Mouse (Mus musculus): ENCODE results near the gene Zfp64. TPM values are rescaled to one million over a fixed set of nuclear protein-coding genes. Genes with fewer than 3 reads are reported as not detected.

Gene Zfp64
- polyA plus RNA-seq, 1 experiment from 2014 or later: 44.3 TPM

DNA sequence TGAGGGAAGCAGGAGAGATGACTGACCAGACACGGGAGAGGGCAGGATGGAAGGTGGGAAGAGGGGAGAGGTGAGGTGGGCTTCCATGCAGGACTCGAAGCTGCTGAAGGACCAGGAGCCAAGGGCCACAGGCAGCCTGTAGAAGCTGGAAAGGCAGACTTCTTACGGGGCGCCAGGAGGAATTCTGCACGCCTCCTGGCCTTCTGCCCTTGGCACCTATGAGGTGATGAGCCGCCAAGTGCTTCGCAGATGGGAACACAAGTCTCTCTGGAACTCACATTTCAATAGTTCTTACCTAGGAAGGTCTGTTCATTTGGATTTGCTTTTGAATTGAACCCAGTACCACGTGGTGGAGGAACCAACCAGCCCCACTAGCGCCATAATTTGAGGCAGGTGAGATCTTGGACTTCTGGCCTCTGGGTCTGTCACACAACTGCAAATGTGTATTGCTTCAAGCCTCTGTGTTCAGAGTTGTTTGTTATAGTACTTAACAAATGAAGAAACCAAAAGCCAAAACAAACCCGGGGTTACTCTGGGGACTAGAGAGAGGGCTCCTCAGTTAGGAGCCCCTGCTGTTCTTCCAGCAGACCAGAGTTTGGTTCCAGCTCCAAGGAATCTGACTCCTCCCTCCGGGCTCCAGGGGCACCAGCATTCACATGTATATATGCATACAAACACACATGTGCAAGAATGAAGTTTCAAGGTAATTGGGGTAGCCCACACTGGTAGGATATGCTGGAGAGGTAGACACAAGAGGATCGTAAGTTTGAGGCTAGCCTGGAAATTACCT lies 12.9 kb upstream of the Zfp64 start:
- no peak overlapping the region for H3K27ac ChIP-seq
- no peak overlapping the region for H3K4me3 ChIP-seq
- H3K9me3 ChIP-seq (replicated peaks): no peaks in the 10 kb centered on the region
- no peaks in the 10 kb centered on the region for H3K36me3 ChIP-seq
- no peaks in the 10 kb centered on the region for H3K27me3 ChIP-seq (ENCODE audit: low read depth, poor library complexity, severe bottlenecking)
- WGBS: 85% methylated on average over 12 of the region's 12 CpGs
- no peaks in the 10 kb centered on the region for H3K4me1 ChIP-seq
- no peak for DNase-seq (ENCODE audit: low spot score)

DNA sequence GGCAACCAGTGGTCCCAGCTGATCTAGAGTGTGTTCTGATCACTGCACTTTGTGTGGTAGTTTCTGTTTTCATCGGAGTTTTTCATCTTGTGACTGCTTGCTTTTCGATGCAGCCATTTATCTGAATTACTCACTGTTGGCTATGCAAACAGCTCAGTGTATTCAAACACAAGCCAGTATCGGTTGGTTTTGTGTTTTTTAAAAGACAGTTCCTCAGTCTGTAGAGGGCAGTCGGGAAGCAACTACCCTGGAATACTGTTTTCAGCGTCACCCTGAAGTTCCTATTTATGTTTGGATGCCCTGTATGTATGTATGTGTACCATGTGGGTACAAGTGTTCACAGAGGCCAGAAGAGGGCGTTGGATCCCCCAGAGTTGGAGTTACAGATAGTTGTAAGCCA lies 11.1 kb upstream of the Zfp64 start:
- 88% methylated on average over 6 of the region's 6 CpGs for WGBS
- no peak overlapping the region for H3K4me3 ChIP-seq
- no peaks in the 10 kb centered on the region for H3K9me3 ChIP-seq (replicated peaks)
- H3K27ac ChIP-seq: no peak overlapping the region
- DNase-seq (ENCODE audit: low spot score): no peak
- H3K4me1 ChIP-seq: no peaks in the 10 kb centered on the region
- H3K27me3 ChIP-seq (ENCODE audit: low read depth, poor library complexity, severe bottlenecking): no peaks in the 10 kb centered on the region
- no peaks in the 10 kb centered on the region for H3K36me3 ChIP-seq

DNA sequence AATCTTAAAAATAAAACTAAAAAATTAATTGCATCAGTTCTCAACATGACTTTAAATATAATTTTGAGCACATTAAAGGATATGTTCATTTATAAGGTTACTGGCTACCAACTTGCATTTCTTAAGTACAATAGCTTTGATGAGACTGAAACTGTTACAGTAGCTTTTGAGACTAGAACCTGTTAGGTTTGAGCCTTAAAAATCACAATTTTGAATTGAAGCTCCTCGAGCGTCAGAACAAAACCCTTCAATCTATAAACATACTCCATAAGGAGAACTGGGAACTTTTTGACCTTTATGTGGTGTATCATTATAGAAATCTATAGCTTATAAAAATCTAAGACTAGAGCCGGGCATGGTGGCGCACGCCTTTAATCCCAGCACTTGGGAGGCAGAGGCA lies 9.5 kb upstream of the Zfp64 start:
- no peaks in the 10 kb centered on the region for H3K27me3 ChIP-seq (ENCODE audit: low read depth, poor library complexity, severe bottlenecking)
- no peak overlapping the region for H3K27ac ChIP-seq
- no peak for DNase-seq (ENCODE audit: low spot score)
- no peaks in the 10 kb centered on the region for H3K9me3 ChIP-seq (replicated peaks)
- 94% methylated on average over 5 of the region's 5 CpGs for WGBS
- no peak overlapping the region for H3K4me3 ChIP-seq
- H3K4me1 ChIP-seq: no peaks in the 10 kb centered on the region
- H3K36me3 ChIP-seq: no peaks in the 10 kb centered on the region

DNA sequence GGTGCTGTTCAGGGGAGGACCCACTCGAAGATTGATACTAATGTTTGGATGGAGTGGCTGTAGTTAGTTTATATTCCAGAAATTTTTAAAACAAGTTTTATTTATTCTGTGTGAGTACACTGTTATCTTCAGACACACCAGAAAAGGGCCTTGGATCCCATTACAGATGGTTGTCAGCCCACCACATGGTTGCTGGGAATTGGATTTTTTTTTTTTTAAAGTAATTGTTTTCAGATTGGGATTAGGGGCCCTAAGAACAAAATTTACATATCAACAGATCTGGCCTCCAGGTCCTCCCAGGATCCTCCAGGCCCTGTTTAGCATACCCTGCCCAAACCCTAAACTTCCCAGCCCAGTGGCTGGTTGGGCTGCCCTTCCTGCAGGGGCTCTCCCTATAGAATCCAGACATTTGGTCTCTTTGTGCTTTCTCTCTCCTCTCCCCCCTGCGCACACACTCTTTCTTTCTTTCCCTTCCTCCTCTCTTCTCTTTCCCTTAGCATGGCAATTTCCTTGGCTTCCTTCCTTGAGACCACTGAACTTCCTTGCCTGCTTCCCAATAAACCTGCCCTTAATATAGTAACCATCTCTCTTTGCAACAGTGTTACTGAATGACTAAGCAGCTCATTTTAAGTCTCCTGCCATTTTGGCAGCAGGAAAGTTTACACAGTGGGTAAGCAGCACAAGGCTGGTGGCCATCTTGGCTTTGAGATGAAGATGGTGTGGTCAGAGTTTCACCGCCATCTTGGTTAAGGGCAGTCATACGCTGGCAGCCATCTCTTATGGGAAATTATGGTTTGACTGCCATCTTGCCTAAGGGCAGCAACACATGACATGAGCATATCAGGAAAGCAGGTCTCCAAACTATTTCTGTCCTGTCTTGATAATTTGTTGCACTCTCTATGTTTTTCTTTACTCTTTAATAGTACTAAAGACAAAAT lies 6.6 kb upstream of the Zfp64 start:
- Histone ChIP-seq H3K27ac (no peak overlapping the region), H3K4me1 (no peaks in the 10 kb centered on the region), H3K36me3 (no peaks in the 10 kb centered on the region), H3K9me3 (replicated peaks) (no peaks in the 10 kb centered on the region), H3K4me3 (no peak overlapping the region), H3K27me3 (ENCODE audit: low read depth, poor library complexity, severe bottlenecking) (no peaks in the 10 kb centered on the region)
- WGBS: 93% methylated on average over 4 of the region's 4 CpGs
- DNase-seq (ENCODE audit: low spot score): no peak

DNA sequence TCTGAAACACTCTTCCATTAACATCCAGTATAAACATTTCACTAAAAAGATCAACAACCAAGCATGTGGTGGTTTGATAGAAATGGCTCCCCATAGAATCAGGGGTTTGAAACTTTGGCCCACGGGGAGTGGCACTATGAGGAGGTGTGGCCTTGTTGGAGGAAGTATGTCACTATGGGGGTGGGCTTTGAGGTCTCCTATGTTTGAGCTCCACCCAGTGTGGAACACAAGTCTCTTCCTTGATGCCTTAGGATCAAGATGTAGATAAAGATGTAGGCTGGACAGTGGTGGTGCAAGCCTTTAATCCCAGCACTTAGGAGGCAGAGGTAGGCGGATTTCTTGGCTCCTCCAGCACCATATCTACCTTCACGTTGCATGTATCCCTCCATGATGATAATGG lies 5.4 kb upstream of the Zfp64 start:
- WGBS: 88% methylated on average over 3 of the region's 3 CpGs
- Histone ChIP-seq H3K27me3 (ENCODE audit: low read depth, poor library complexity, severe bottlenecking) (no peaks in the 10 kb centered on the region), H3K9me3 (replicated peaks) (no peaks in the 10 kb centered on the region), H3K27ac (no peak overlapping the region), H3K4me1 (peaks cover 7% of the 10 kb centered on the region), H3K36me3 (no peaks in the 10 kb centered on the region), H3K4me3 (no peak overlapping the region)
- no peak for DNase-seq (ENCODE audit: low spot score)

DNA sequence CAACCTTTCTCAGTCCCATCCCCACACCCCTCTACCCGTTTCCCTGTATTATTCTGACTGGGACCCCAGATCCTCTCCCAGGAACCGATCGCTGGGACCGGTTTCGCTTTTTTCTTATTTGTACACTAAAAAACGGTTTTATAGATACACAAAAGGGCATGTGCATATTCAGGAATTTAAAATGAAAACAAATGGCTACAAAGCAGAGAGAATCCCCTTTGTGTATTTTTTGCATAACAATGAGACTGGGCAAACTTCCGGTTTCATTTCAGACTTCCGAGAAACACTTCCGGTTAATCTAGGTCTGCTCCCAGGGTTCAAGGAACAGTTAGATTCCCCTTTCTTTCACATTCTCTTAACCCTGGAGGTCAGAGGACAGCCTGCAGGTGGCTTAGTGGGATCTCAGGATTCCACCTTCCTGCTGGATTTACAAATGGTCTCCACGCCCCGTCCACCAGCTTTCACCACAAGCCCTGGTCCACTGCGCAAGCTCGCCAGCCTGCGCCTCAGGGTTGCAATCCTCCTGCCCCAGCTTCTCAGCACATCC lies 4.0 kb upstream of the Zfp64 start:
- Histone ChIP-seq H3K27me3 (ENCODE audit: low read depth, poor library complexity, severe bottlenecking) (no peaks in the 10 kb centered on the region), H3K36me3 (no peaks in the 10 kb centered on the region), H3K4me1 (peaks cover 18% of the 10 kb centered on the region), H3K27ac (no peak overlapping the region), H3K4me3 (no peak overlapping the region), H3K9me3 (replicated peaks) (no peaks in the 10 kb centered on the region)
- no peak for DNase-seq (ENCODE audit: low spot score)
- 89% methylated on average over 14 of the region's 14 CpGs for WGBS

DNA sequence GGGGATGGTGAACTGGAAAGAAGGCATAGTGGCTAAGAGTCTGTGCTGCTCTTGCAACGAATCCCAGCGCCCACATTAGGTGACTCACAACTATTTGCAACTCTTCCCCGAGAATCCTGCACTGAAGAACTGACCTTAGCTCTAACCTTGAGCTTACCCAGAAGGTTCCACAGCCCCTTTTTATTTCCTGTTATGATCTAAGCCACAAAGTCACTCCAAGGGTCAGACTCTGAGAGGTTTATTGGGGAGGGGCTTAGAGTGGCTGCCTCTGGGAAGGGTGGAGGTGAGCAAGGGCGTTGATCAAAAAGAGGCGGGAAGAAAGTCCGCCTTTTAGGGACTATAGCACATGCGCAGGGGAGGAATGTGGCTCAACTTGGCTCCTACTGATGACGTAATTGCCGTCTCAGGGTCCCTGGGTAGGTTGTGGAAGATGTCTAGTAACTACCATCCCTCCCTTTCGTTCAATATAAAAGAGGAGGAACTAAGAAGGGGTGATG lies 511 bp upstream of the Zfp64 start:
- Histone ChIP-seq H3K4me1 (peaks cover 29% of the 10 kb centered on the region), H3K9me3 (replicated peaks) (no peaks in the 10 kb centered on the region), H3K27ac (peak overlapping the region; percentile 95), H3K4me3 (peak overlapping the region; percentile 97), H3K36me3 (peaks cover 21% of the 10 kb centered on the region), H3K27me3 (ENCODE audit: low read depth, poor library complexity, severe bottlenecking) (no peaks in the 10 kb centered on the region)
- DNase-seq (ENCODE audit: low spot score): peak; percentile 40
- WGBS: 46% methylated on average over 10 of the region's 10 CpGs

DNA sequence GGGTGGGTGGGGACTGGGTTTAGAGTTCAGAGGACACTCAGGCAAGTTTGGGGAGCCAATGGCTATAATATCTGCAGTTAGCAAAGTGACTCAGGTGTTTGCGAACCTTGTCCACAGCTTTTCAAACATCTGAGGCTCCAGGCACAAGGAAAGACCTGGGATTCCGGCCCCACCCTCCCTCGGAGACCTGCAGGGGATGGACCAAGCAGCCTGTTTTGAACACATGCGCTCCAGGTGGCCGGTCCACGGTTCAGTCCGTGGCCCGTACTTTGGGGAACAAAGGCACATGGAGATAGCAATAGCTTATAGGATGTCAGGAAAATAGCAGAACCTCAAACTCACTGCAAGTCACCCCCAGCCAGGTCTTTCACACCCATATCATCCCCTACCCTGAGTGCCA lies 1.0 kb downstream of the Zfp64 start:
- DNase-seq (ENCODE audit: low spot score): peak; percentile 41
- H3K4me3 ChIP-seq: peak overlapping the region; percentile 97
- peak overlapping the region; percentile 95 for H3K27ac ChIP-seq
- 7% methylated on average over 8 of the region's 8 CpGs for WGBS
- H3K4me1 ChIP-seq: peaks cover 29% of the 10 kb centered on the region
- no peaks in the 10 kb centered on the region for H3K27me3 ChIP-seq (ENCODE audit: low read depth, poor library complexity, severe bottlenecking)
- no peaks in the 10 kb centered on the region for H3K9me3 ChIP-seq (replicated peaks)
- H3K36me3 ChIP-seq: peaks cover 36% of the 10 kb centered on the region

DNA sequence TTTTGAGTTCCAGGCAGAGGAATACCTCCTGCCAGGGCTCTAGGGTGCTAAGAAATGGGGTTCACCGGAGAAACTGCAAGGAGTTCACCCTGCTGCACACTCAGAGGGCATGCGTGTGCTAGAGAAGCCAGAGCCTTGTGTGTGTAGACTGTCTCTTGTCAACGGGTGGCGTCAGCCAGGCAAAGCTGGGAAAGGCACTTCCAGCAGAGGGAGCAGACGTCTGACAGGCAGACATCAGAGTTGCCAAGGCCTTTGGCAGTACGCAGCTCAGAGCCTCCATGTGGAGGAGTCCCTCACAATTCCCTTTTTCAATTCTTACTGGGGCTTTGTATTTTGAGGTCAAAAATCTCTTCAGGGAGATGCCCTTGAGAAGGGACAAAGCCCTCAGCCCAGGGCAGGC lies 6.9 kb downstream of the Zfp64 start:
- WGBS: 88% methylated on average over 6 of the region's 6 CpGs

DNA sequence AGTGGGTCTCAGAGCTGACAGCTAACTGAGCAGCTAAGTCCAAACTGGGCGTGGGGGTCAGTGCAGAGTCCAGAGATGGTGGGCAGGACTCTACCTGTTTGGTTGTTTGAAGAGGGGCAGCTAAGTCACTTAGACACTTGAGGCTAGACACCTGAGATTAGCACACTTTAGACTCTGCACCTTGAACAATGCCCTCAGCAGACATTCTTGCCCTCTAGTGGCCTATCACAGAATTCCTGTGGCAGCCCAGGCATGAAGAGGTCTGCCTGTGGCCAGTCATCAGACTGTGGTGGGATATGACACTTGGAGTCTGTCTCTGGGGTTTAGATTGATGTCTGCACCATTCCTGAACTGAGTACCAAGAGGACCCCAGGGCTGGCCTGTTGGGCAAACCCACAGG lies 7.7 kb downstream of the Zfp64 start:
- peaks cover 94% of the 10 kb centered on the region for H3K36me3 ChIP-seq
- WGBS: 93% methylated on average over 1 of the region's 1 CpGs
- H3K27me3 ChIP-seq (ENCODE audit: low read depth, poor library complexity, severe bottlenecking): no peaks in the 10 kb centered on the region
- no peak for DNase-seq (ENCODE audit: low spot score)
- no peak overlapping the region for H3K27ac ChIP-seq
- no peaks in the 10 kb centered on the region for H3K4me1 ChIP-seq
- H3K4me3 ChIP-seq: no peak overlapping the region
- no peaks in the 10 kb centered on the region for H3K9me3 ChIP-seq (replicated peaks)

More for the DNA sequence above, 6.9 kb downstream of the Zfp64 start:
- no peak for DNase-seq (ENCODE audit: low spot score)
- H3K4me1 ChIP-seq: peaks cover 2% of the 10 kb centered on the region
- H3K9me3 ChIP-seq (replicated peaks): no peaks in the 10 kb centered on the region
- no peaks in the 10 kb centered on the region for H3K27me3 ChIP-seq (ENCODE audit: low read depth, poor library complexity, severe bottlenecking)
- no peak overlapping the region for H3K27ac ChIP-seq
- peaks cover 87% of the 10 kb centered on the region for H3K36me3 ChIP-seq
- H3K4me3 ChIP-seq: no peak overlapping the region

DNA sequence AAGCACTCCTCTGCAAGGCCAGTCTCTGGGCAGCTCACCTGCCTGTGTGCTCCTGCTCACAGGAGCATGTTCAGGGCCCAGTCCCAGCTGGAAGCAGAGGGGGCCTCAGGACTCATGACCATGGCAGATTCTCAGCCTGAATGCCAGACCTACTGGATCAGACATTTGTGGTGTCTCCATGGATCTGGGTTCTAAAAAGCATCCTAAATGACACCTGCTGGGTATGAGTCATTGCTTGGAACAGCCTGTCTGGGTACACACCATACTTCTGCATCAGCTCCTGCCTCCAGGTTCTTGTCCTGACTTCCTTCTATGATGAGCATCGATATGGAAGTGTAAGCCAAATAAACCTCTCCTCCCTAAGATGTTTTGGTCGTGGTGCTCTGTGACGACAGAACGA lies 11.4 kb downstream of the Zfp64 start:
- Histone ChIP-seq H3K27me3 (ENCODE audit: low read depth, poor library complexity, severe bottlenecking) (no peaks in the 10 kb centered on the region), H3K4me1 (no peaks in the 10 kb centered on the region), H3K27ac (no peak overlapping the region), H3K9me3 (replicated peaks) (no peaks in the 10 kb centered on the region), H3K36me3 (peaks cover 90% of the 10 kb centered on the region), H3K4me3 (no peak overlapping the region)
- no peak for DNase-seq (ENCODE audit: low spot score)
- 95% methylated on average over 4 of the region's 4 CpGs for WGBS

DNA sequence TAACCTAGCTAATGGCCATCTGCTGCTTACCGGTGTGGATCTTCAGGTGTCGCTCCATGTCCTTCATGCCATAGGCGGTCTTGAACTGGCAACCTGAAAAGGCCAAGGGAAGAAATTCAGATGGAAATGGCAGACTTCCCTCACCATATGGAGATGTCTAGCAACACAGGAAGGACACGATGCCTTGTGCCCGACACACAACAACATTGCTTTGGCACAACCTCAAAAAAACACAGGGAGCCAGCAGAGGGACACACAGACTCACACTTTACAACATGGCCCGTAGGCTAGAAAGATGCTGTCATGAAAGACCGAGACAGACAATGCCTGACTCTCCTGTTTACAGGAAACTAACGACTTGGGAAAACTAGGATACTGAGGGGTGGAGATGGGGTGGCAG lies 15.4 kb downstream of the Zfp64 start:
- WGBS: 93% methylated on average over 8 of the region's 8 CpGs
- Histone ChIP-seq H3K27ac (no peak overlapping the region), H3K4me3 (no peak overlapping the region), H3K4me1 (no peaks in the 10 kb centered on the region), H3K36me3 (peaks cover 92% of the 10 kb centered on the region), H3K27me3 (ENCODE audit: low read depth, poor library complexity, severe bottlenecking) (no peaks in the 10 kb centered on the region), H3K9me3 (replicated peaks) (no peaks in the 10 kb centered on the region)
- DNase-seq (ENCODE audit: low spot score): no peak

Data from limb, embryonic 10.5 days (tissue).